Mouse (Mus musculus) intestine, embryonic 16.5 days (tissue): ENCODE results near the gene Ffar1. TPM values are rescaled to one million over a fixed set of nuclear protein-coding genes. Genes with fewer than 3 reads are reported as not detected.
"Not testable (repeated sequence)": the region's sequence is repeated elsewhere in the genome, so short reads cannot be mapped to it uniquely, and the experiment has no call there.

Experiments used
- ATAC-seq: fragments of 200-750 bp; cut with Nextera tagmentation; 2 replicates; pipeline ENCODE4 v1.8.0; 2017; ENCODE audit warnings: moderate TSS enrichment, moderate library complexity
- H3K27ac ChIP-seq: fragments of 300-500 bp; sonication (generic); 2 replicates; pipeline ENCODE4 v1.5.1; 2014; ENCODE audit warnings: mild to moderate bottlenecking, low read length
- H3K27me3 ChIP-seq: fragments of 300-500 bp; sonication (generic); replicated peaks from 2 replicates; pipeline ENCODE4 v1.6.1; 2014; ENCODE audit warnings: low read length, control low read depth, mixed read lengths; ENCODE audit not compliant: control insufficient read depth, insufficient read depth
- H3K36me3 ChIP-seq: fragments of 300-500 bp; sonication (generic); 2 replicates; pipeline ENCODE4 v1.6.1; 2014; ENCODE audit warnings: low read length, control low read depth; ENCODE audit not compliant: control insufficient read depth, insufficient read depth
- H3K4me1 ChIP-seq: fragments of 300-500 bp; sonication (generic); 2 replicates; pipeline ENCODE4 v1.6.1; 2014; ENCODE audit warnings: low read length, control low read depth, mixed read lengths; ENCODE audit not compliant: control insufficient read depth, insufficient read depth
- H3K4me2 ChIP-seq: fragments of 300-500 bp; sonication (generic); 2 replicates; pipeline ENCODE4 v1.6.1; 2014; ENCODE audit warnings: low read depth, low read length, control low read depth
- H3K4me3 ChIP-seq: fragments of 300-500 bp; sonication (generic); 2 replicates; pipeline ENCODE4 v1.5.1; 2014; ENCODE audit warnings: mild to moderate bottlenecking, low read length
- H3K9ac ChIP-seq: fragments of 300-500 bp; sonication (generic); 2 replicates; pipeline ENCODE4 v1.6.1; 2014; ENCODE audit warnings: low read depth, low read length
- H3K9me3 ChIP-seq: fragments of 300-500 bp; sonication (generic); 2 replicates; pipeline ENCODE4 v1.6.1; 2016; ENCODE audit warnings: low read length, control low read depth; ENCODE audit not compliant: control insufficient read depth
- WGBS: fragments of 180-500 bp; shearing (Covaris S2); extraction: QIAGEN DNeasy Blood & Tissue Kit; methylation state at CpG from one replicate; pipeline ENCODE4 v1.1.7; 2014; 5-methylcytosine and 5-hydroxymethylcytosine counted together
- polyA plus RNA-seq: library from polyadenylated mRNA; unstranded; fragments of >200 nt; fragmentation: Nextera tagmentation; extraction: Ambion mirVana; gene quantifications from 2 replicates; pipeline ENCODE4 v1.2.1, GENCODE M21; 2015

The Ffar1 gene
- polyA plus RNA-seq, 1 experiment from 2014 or later = 0.35 TPM

DNA sequence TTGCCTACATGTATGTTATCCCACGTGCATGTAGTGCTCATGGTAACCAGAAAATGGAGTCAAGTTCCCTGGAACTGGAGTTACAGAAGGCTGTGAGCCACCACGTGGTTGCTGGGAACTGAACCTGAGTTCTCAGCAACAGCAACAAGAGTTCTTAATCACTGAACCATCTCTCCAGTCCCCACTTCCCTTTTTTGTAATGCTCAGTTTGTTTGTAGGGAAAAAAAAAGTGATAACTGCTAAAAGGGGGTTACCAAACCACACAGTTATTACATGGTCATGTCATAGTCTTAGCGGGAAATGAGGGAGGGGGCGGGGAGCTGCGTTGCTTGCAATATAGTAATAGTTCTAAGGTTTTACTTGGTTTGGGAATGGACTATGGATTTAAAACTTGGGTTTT lies 19.3 kb downstream of the Ffar1 start:
- Histone ChIP-seq H3K27ac (no peak overlapping the region), H3K36me3 (no peaks in the 10 kb centered on the region), H3K4me3 (no peak overlapping the region), H3K27me3 (no peaks in the 10 kb centered on the region), H3K4me1 (peaks cover 11% of the 10 kb centered on the region), H3K9ac (no peak overlapping the region), H3K4me2 (no peak overlapping the region), H3K9me3 (no peaks in the 10 kb centered on the region)
- WGBS = 83% methylated on average over 5 of the region's 5 CpGs
- ATAC-seq = no peak

DNA sequence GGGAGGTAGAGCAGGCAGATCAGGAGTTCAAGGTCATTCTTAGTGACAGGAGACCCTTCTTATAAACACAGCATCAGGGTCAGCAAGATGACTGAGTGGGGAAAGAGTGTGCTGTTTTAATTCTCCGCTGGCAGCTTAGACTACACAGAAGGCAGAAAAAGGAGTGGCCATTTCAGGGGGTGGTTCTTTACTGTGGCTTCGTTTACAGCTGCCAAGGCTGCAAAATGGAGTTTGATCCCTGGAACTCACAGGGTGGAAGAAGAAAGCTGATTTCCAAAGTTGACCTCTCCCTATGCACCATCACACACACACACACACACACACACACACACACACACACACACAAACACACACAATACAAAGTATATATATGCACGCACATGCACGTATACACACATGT lies 20.0 kb downstream of the Ffar1 start:
- Histone ChIP-seq H3K9me3 (no peaks in the 10 kb centered on the region), H3K36me3 (no peaks in the 10 kb centered on the region), H3K4me2 (no peak overlapping the region), H3K27me3 (no peaks in the 10 kb centered on the region), H3K4me3 (no peak overlapping the region), H3K4me1 (peaks cover 11% of the 10 kb centered on the region), H3K9ac (no peak overlapping the region), H3K27ac (no peak overlapping the region)
- WGBS = 62% methylated on average over 4 of the region's 4 CpGs
- peak; percentile 68 for ATAC-seq

DNA sequence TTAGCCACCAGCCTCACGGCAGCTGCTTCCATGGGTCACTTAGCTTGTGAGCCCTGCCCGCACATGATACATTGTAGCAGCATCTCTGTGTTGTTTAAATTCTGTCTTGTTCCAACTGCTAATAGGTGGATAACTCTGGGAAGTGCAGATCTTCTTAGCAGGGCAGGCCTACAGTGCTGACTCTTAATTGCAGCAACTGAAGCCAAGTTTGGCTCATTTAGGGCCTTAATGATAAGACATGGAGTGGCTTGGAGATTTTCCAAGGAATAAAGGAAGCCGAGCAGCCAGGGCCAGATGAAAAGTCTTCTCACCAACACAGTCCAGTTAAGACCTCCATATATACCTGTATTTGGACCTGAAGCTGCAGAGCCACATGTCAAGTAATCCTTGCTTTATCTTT lies 21.1 kb downstream of the Ffar1 start:
- ATAC-seq = no peak
- peaks cover 11% of the 10 kb centered on the region for H3K4me1 ChIP-seq
- H3K36me3 ChIP-seq = no peaks in the 10 kb centered on the region
- WGBS = 64% methylated on average over 3 of the region's 3 CpGs
- H3K27ac ChIP-seq = no peak overlapping the region
- no peak overlapping the region for H3K4me3 ChIP-seq
- H3K9me3 ChIP-seq = no peaks in the 10 kb centered on the region
- no peak overlapping the region for H3K4me2 ChIP-seq
- H3K9ac ChIP-seq = no peak overlapping the region
- no peaks in the 10 kb centered on the region for H3K27me3 ChIP-seq

DNA sequence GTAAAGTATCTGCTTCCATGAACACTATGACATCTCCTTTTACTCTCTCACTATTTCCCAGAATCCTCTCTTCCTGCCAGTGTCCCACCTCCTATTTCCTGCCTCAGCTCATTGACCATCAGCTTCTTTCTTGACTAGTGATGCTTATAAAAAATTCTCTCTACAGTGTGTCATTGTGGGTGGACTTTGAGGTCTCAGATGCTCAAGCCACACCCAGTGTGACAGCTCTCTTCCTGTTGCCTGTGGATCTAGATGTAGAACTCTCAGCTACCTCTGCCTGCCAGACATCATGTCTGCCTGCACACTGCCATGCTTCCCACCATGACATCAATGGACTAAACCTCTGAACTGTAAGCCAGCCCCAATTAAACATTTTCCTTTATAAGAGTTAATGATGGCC lies 24.1 kb downstream of the Ffar1 start:
- H3K4me2 ChIP-seq = no peak overlapping the region
- ATAC-seq = no peak

DNA sequence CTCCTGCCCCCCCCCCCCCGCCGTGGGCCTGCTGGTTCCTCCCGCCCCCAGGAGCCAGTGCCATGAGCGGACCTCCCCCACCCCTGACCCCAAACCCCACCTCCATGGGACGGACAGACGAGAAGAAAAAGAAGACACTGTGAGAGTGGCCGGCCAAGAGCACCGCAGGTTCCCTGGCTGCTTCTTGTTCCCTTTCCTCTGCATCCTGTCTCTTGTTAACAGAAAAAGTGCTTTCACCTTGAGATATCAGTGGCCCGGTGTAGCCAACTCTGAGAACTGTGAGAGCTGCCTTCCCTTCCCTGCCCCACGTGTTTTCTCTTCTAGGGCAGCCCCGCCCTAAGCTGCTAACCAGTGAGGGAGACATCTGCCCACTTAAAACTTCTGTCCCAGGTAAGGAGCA lies 28.7 kb downstream of the Ffar1 start:
- H3K9me3 ChIP-seq, H3K4me2 ChIP-seq, H3K4me3 ChIP-seq, H3K4me1 ChIP-seq, H3K9ac ChIP-seq, H3K27ac ChIP-seq, H3K36me3 ChIP-seq, H3K27me3 ChIP-seq, ATAC-seq: not testable (repeated sequence)
- WGBS = 52% methylated on average over 9 of the region's 11 CpGs

More for the DNA sequence above, 24.1 kb downstream of the Ffar1 start:
- H3K9ac ChIP-seq = no peak overlapping the region
- H3K9me3 ChIP-seq = no peaks in the 10 kb centered on the region
- peaks cover 7% of the 10 kb centered on the region; the same call in 1 of the 2 replicates for H3K4me1 ChIP-seq
- no peaks in the 10 kb centered on the region for H3K36me3 ChIP-seq
- H3K27ac ChIP-seq = no peak overlapping the region
- no peak overlapping the region for H3K4me3 ChIP-seq
- H3K27me3 ChIP-seq = no peaks in the 10 kb centered on the region

DNA sequence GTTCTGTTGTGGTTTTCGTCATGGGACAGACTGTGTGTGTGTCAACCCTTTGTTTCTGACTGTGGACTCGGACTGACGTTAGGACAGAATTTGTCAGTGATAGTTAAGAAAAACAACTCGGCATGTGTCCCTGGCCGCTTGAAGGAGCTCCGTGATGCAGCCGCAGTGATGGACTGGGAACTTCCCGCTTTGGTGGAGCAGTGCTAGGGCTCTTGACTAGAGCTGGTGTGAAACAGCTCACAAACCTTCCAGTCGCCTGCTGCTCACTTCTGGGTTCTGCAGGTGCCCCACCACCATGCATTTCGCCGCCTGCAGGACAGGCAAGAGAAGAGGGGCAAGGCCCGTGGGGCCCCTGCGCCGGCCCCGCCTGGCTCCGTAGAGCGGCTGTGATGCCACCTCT lies 29.1 kb downstream of the Ffar1 start:
- Histone ChIP-seq H3K27me3 (no peaks in the 10 kb centered on the region), H3K9me3 (peaks cover 3% of the 10 kb centered on the region; the same call in 1 of the 2 replicates), H3K4me3 (no peak overlapping the region), H3K4me2 (no peak overlapping the region), H3K36me3 (no peaks in the 10 kb centered on the region), H3K9ac (no peak overlapping the region), H3K4me1 (no peaks in the 10 kb centered on the region), H3K27ac (no peak overlapping the region)
- 74% methylated on average over 16 of the region's 17 CpGs for WGBS
- ATAC-seq = no peak

DNA sequence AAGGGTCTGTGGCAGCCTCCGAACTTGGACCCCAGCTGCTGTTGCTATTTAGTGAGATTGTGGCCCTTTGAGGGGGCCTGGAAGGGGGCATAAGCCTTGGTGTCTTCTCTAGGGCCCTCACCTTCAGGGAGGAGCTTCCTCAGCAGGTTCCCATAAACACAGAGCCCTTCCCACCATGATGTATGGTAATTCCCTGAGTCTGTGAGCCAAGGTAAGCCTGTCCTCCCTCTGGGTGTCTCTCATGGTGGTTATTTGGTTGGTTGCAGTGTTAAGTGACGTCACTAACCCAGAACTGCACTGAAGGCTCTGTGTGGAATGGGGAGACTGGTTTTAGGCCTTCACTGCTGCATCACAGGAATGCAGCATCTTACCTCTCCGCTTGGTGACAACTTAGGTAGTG lies 31.9 kb downstream of the Ffar1 start:
- 71% methylated on average over 3 of the region's 3 CpGs for WGBS

DNA sequence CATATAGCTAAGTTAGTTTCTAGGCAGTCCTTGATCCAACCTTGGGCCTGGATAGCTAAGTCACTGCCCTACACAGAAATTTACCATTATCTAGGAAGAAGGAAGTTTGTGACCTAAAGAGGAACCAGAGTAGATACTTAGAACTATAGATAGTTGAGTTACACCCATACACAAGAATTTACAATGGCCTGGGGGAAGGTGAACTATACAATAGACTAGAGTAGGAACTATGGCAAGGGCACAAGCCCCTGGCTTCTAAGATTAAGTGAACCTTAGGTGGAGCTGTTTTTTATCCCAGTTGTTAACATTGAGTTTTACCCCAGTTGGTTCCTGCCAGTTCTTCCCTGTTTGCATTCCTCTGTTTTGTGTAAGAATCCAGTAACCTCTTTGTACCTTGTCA lies 32.5 kb downstream of the Ffar1 start:
- H3K9ac ChIP-seq, H3K4me2 ChIP-seq, H3K4me3 ChIP-seq, H3K27ac ChIP-seq, H3K9me3 ChIP-seq, H3K4me1 ChIP-seq, ATAC-seq, H3K36me3 ChIP-seq, H3K27me3 ChIP-seq: not testable (repeated sequence)

More for the DNA sequence above, 31.9 kb downstream of the Ffar1 start:
- Histone ChIP-seq H3K27ac (no peak overlapping the region), H3K9ac (no peak overlapping the region), H3K4me1 (no peaks in the 10 kb centered on the region), H3K36me3 (no peaks in the 10 kb centered on the region), H3K27me3 (no peaks in the 10 kb centered on the region), H3K4me3 (no peak overlapping the region), H3K4me2 (no peak overlapping the region), H3K9me3 (peaks cover 3% of the 10 kb centered on the region; the same call in 1 of the 2 replicates)
- no peak for ATAC-seq

DNA sequence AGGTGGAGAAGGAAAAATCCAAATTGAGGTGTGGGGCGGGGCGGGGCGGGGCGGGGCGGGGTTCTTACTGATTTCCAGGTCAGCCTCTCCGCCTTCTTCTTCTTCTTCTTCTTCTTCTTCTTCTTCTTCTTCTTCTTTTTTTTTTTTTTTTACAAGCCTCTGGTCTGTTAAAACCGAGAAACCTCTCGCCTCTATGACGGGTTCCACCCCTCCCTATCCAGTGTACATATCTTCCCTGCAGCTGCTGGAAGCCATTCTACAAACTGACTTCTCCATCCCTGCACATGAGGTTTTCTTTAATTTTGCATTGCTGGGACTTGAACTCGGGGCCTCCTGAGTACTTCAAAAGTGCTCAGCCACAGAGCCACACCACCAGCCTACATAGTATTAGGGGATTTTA lies 34.7 kb downstream of the Ffar1 start:
- no peaks in the 10 kb centered on the region for H3K4me1 ChIP-seq
- H3K36me3 ChIP-seq = no peaks in the 10 kb centered on the region
- 86% methylated on average over 10 of the region's 10 CpGs for WGBS
- H3K9me3 ChIP-seq = peaks cover 3% of the 10 kb centered on the region; the same call in 1 of the 2 replicates
- no peaks in the 10 kb centered on the region for H3K27me3 ChIP-seq
- ATAC-seq = no peak
- H3K4me2 ChIP-seq = no peak overlapping the region
- no peak overlapping the region for H3K4me3 ChIP-seq
- H3K9ac ChIP-seq = no peak overlapping the region
- no peak overlapping the region for H3K27ac ChIP-seq

DNA sequence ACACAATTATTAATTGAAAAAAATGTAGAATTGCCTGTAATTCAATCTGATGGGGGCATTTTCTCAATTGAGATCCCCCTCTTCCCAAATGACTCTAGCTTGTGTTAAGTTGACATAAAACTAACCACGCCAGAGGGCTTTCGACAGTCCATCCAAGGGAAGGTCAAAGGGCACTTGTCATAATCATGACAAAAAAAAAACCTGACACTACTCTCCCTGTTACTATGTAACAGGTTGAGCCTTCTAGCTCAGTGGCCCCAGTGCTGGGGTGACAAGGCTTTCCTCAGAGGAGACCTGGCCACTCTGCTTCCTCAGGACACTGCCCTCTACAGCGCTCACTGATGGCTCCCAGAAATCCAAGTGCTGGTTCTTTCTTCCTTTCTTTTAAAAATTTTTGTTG lies 37.1 kb downstream of the Ffar1 start:
- H3K27ac ChIP-seq = no peak overlapping the region
- 77% methylated on average over 3 of the region's 3 CpGs for WGBS
- no peaks in the 10 kb centered on the region for H3K27me3 ChIP-seq
- peaks cover 8% of the 10 kb centered on the region; the same call in 1 of the 2 replicates for H3K4me1 ChIP-seq
- no peak for ATAC-seq
- H3K4me2 ChIP-seq = no peak overlapping the region
- H3K9me3 ChIP-seq = peaks cover 3% of the 10 kb centered on the region; the same call in 1 of the 2 replicates
- no peaks in the 10 kb centered on the region for H3K36me3 ChIP-seq
- no peak overlapping the region for H3K4me3 ChIP-seq
- no peak overlapping the region for H3K9ac ChIP-seq
